Comparison of ENCODE assay signal across 10 mouse cellular contexts in genomic region chr17:35695289-35695688, GRCm38 (mm10). TPM values are rescaled to one million over a fixed set of nuclear protein-coding genes. Genes with fewer than 3 reads are reported as not detected.
DNase-seq lines count a peak whose midpoint lies in the region; ATAC-seq and TF ChIP-seq lines count a peak whose summit lies in the region.
"Had no signal": no experiment of that assay in that cellular context is flagged by ENCODE, and none has a peak within 500 bp of the region (broad histone marks: within the 10 kb centered on the region; RNA-seq: fewer than 3 reads in every experiment).

No protein-coding gene starts in this region.

- H3K4me3 ChIP-seq in left cerebral cortex, adult 2 months = no peak overlapping the region
- H3K4me3 ChIP-seq in ES-Bruce4 (ENCODE audit: low read depth, low read length) = no peak overlapping the region
- H3K4me3 ChIP-seq in liver, embryonic 14.5 days (ENCODE audit: insufficient read depth in 1 of 2, low read depth in 2 of 2, low read length in 2 of 2) = no peak overlapping the region
- H3K4me3 ChIP-seq: neural tube, embryonic 13.5 days had no signal

- no peaks in the 10 kb centered on the region for H3K27me3 ChIP-seq in ES-Bruce4 (ENCODE audit: control insufficient read depth, insufficient read depth, low read length, poor library complexity, severe bottlenecking)
- peaks cover 31% of the 10 kb centered on the region for H3K27me3 ChIP-seq in liver, embryonic 14.5 days (ENCODE audit: control insufficient read depth, insufficient read depth, low read length)
- H3K27me3 ChIP-seq: neural tube, embryonic 13.5 days had no signal

- no peak overlapping the region for H3K27ac ChIP-seq in left cerebral cortex, adult 2 months
- no peak overlapping the region for H3K27ac ChIP-seq in ES-Bruce4 (ENCODE audit: insufficient read depth, low read length)
- H3K27ac ChIP-seq in liver, embryonic 14.5 days = no peak overlapping the region
- H3K27ac ChIP-seq: neural tube, embryonic 13.5 days had no signal

- peak; percentile 57 for TF ChIP-seq CTCF in left cerebral cortex, adult 2 months (IDR thresholded peaks at IDR 0.05)
- TF ChIP-seq CTCF in ES-Bruce4 (IDR thresholded peaks at IDR 0.05; ENCODE audit: low read depth, low read length) = peak; percentile 47
- TF ChIP-seq CTCF in liver, embryonic 14.5 days (IDR thresholded peaks at IDR 0.05; ENCODE audit: low read depth) = peak; percentile 63

- 74% methylated on average over 2 of the region's 2 CpGs for WGBS in liver, embryonic 14.5 days (ENCODE audit: insufficient replicate concordance)

- intact Hi-C loops in left cerebral cortex, adult 2 months (cut with DNase I) = loop anchor here (2.0 kb wide), 1 partner anchor 22 kb away; the partner anchor contains the start of gene Gtf2h4

- H3K9ac ChIP-seq in ES-Bruce4 (ENCODE audit: low read depth, poor library complexity, severe bottlenecking) = no peak overlapping the region
- H3K9ac ChIP-seq in liver, embryonic 14.5 days (replicated peaks) = no peak overlapping the region
- H3K9ac ChIP-seq: neural tube, embryonic 13.5 days had no signal

- ATAC-seq in liver, embryonic 14.5 days (ENCODE audit: insufficient read depth) = no peak
- no peak for ATAC-seq in megakaryocyte, adult 5-6 weeks (ENCODE audit: poor library complexity, severe bottlenecking)

- no peaks in the 10 kb centered on the region for H3K9me3 ChIP-seq in ES-Bruce4 (replicated peaks; ENCODE audit: control insufficient read depth, insufficient read depth, low read length, poor library complexity, severe bottlenecking)
- H3K9me3 ChIP-seq in liver, embryonic 14.5 days (ENCODE audit: control insufficient read depth, low read length) = no peaks in the 10 kb centered on the region; the same call in 1 of the 2 replicates
- H3K9me3 ChIP-seq: neural tube, embryonic 13.5 days had no signal

- no peak overlapping the region for H3K4me2 ChIP-seq in liver, embryonic 14.5 days (ENCODE audit: low read depth)

- peaks cover 1% of the 10 kb centered on the region for H3K4me1 ChIP-seq in ES-Bruce4 (ENCODE audit: control insufficient read depth, insufficient read depth, low read length)
- no peaks in the 10 kb centered on the region for H3K4me1 ChIP-seq in liver, embryonic 14.5 days (replicated peaks; ENCODE audit: control insufficient read depth in 2 of 2, insufficient read depth in 2 of 2, low read length in 1 of 2)

- TF ChIP-seq POLR2A in ES-Bruce4 (IDR thresholded peaks at IDR 0.05; ENCODE audit: insufficient read depth, low read length) = no peak

- no peak for TF ChIP-seq EP300 in ES-Bruce4 (IDR thresholded peaks at IDR 0.05; ENCODE audit: insufficient read depth, low read depth, low read length)
- TF ChIP-seq EP300 in liver, embryonic 14.5 days (IDR thresholded peaks at IDR 0.05; ENCODE audit: low read depth) = no peak

- H3K36me3 ChIP-seq in ES-Bruce4 (ENCODE audit: control insufficient read depth, insufficient read depth, low read length, poor library complexity, severe bottlenecking) = no peaks in the 10 kb centered on the region
- no peaks in the 10 kb centered on the region for H3K36me3 ChIP-seq in liver, embryonic 14.5 days (replicated peaks; ENCODE audit: control insufficient read depth, insufficient read depth, low read depth)

- peak; percentile 37 for DNase-seq in cerebellum, adult 9-11 months
- no peak for DNase-seq in cerebellum, adult 11-12 months
- no peak for DNase-seq in left cerebral cortex, adult 2 months (ENCODE audit: extremely low spot score in 1 of 2, low spot score in 2 of 2)
- DNase-seq in left cerebral cortex, adult 11 months (ENCODE audit: low spot score) = no peak
- DNase-seq in liver, embryonic 14.5 days (ENCODE audit: low read depth in 3 of 3, low spot score in 3 of 3) = no peak
- DNase-seq in urinary bladder, postnatal 25 days (ENCODE audit: low spot score) = no peak

RNA-seq across cellular contexts. Expression of gene Ddr1, which starts 9.1 kb away (rescaled TPM):
- total RNA-seq in left cerebral cortex, adult 2 months (2021) = 10 to 100 TPM; 47.2 to 47.8 TPM
- polyA plus RNA-seq in ES-Bruce4 (2011; ENCODE audit: insufficient read depth, insufficient read length, low read depth, missing spikeins) = 59.8 and 61.6 TPM in 2 replicates
- polyA plus RNA-seq in liver, embryonic 14.5 days (2012; rRNA removed) = 1.1 TPM in 2 replicates
- polyA plus RNA-seq in liver, embryonic 14.5 days (2014; fragmentation: Nextera tagmentation; extraction: Ambion mirVana) = 1.6 and 1.7 TPM in 2 replicates
- 0.91 and 1.0 TPM in 2 replicates for total RNA-seq in megakaryocyte, adult 5-6 weeks (2015)
- 0.49 and 1.0 TPM in 2 replicates for total RNA-seq in megakaryocyte, adult 5-6 weeks (2017)

RNA-seq across cellular contexts. Expression of gene Gtf2h4, which starts 21.8 kb away (rescaled TPM):
- total RNA-seq in left cerebral cortex, adult 2 months (2021) = 10 to 100 TPM; 34.5 to 35.9 TPM
- polyA plus RNA-seq in ES-Bruce4 (2011; ENCODE audit: insufficient read depth, insufficient read length, low read depth, missing spikeins) = 80.7 and 105 TPM in 2 replicates
- polyA plus RNA-seq in liver, embryonic 14.5 days (2012; rRNA removed) = 17.8 and 18.0 TPM in 2 replicates
- polyA plus RNA-seq in liver, embryonic 14.5 days (2014; fragmentation: Nextera tagmentation; extraction: Ambion mirVana) = 23.1 and 26.8 TPM in 2 replicates
- 13.4 and 15.1 TPM in 2 replicates for total RNA-seq in megakaryocyte, adult 5-6 weeks (2015)
- total RNA-seq in megakaryocyte, adult 5-6 weeks (2017) = 10.6 and 14.9 TPM in 2 replicates

RNA-seq across cellular contexts. Expression of gene Vars2, which starts 27.9 kb away (rescaled TPM):
- 10 to 100 TPM; 33.2 to 42.6 TPM for total RNA-seq in left cerebral cortex, adult 2 months (2021)
- polyA plus RNA-seq in ES-Bruce4 (2011; ENCODE audit: insufficient read depth, insufficient read length, low read depth, missing spikeins) = 35.2 and 41.1 TPM in 2 replicates
- 7.1 and 7.8 TPM in 2 replicates for polyA plus RNA-seq in liver, embryonic 14.5 days (2012; rRNA removed)
- polyA plus RNA-seq in liver, embryonic 14.5 days (2014; fragmentation: Nextera tagmentation; extraction: Ambion mirVana) = 4.0 and 5.8 TPM in 2 replicates
- 2.1 and 5.3 TPM in 2 replicates for total RNA-seq in megakaryocyte, adult 5-6 weeks (2015)
- 3.3 and 16.9 TPM in 2 replicates for total RNA-seq in megakaryocyte, adult 5-6 weeks (2017)

RNA-seq across cellular contexts. Expression of gene Mucl3, which starts 51.8 kb away (rescaled TPM):
- not detected for total RNA-seq in left cerebral cortex, adult 2 months (2021)
- 1.3 and 2.5 TPM in 2 replicates for polyA plus RNA-seq in ES-Bruce4 (2011; ENCODE audit: insufficient read depth, insufficient read length, low read depth, missing spikeins)
- 0.02 TPM in 1 of 2 replicates, not detected in the other for polyA plus RNA-seq in liver, embryonic 14.5 days (2012; rRNA removed)
- not detected in 2 replicates for polyA plus RNA-seq in liver, embryonic 14.5 days (2014; fragmentation: Nextera tagmentation; extraction: Ambion mirVana)
- total RNA-seq in megakaryocyte, adult 5-6 weeks (2015) = not detected in 2 replicates
- total RNA-seq in megakaryocyte, adult 5-6 weeks (2017) = not detected in 2 replicates
- total RNA-seq: left cerebral cortex, adult 18-20 months had no signal

Comparison
In these comparisons a context has a peak if more than half of its experiments do, and no peak if none do; other contexts are left out.
1. RNA of gene Ddr1, which starts 9.1 kb away (total RNA-seq): 47.2 to 47.8 TPM in left cerebral cortex, adult 2 months; 0.49 to 1.0 TPM in megakaryocyte, adult 5-6 weeks; every median in the first group is over 10 times any median in the second.
2. Peak in every context shown above with its lines, with median percentiles within 50 percentile points of each other: CTCF ChIP-seq.